Mouse (Mus musculus) neural tube, embryonic 14.5 days (tissue): ENCODE data around the gene 5830473C10Rik. TPM values are rescaled to one million over a fixed set of nuclear protein-coding genes. Genes with fewer than 3 reads are reported as not detected.

Experiments used
- ATAC-seq: fragments of 200-750 bp; cut with Nextera tagmentation; 2 replicates; pipeline ENCODE4 v1.8.0; 2017; ENCODE audit warnings: low read depth, mild to moderate bottlenecking, moderate TSS enrichment, moderate library complexity
- H3K27ac ChIP-seq: fragments of 300-500 bp; sonication (generic); 2 replicates; pipeline ENCODE4 v1.5.1; 2014; ENCODE audit warnings: low read depth, mild to moderate bottlenecking, control low read depth, low read length, moderate library complexity, mixed read lengths
- H3K27me3 ChIP-seq: fragments of 300-500 bp; sonication (generic); 2 replicates; pipeline ENCODE4 v1.6.1; 2014; ENCODE audit warnings: low read length; ENCODE audit not compliant: control insufficient read depth, insufficient read depth
- H3K36me3 ChIP-seq: fragments of 300-500 bp; sonication (generic); 2 replicates; pipeline ENCODE4 v1.6.1; 2014; ENCODE audit warnings: low read length, mixed read lengths; ENCODE audit not compliant: control insufficient read depth, insufficient read depth
- H3K4me1 ChIP-seq: fragments of 300-500 bp; sonication (generic); 2 replicates; pipeline ENCODE4 v1.6.1; 2014; ENCODE audit warnings: low read length; ENCODE audit not compliant: control insufficient read depth, insufficient read depth
- H3K4me2 ChIP-seq: fragments of 300-500 bp; sonication (generic); 2 replicates; pipeline ENCODE4 v1.6.1; 2014; ENCODE audit warnings: mild to moderate bottlenecking, low read depth, low read length, control low read depth
- H3K4me3 ChIP-seq: fragments of 300-500 bp; sonication (generic); 2 replicates; pipeline ENCODE4 v1.5.1; 2014; ENCODE audit warnings: low read depth, low read length, control low read depth, mixed read lengths
- H3K9ac ChIP-seq: fragments of 300-500 bp; sonication (generic); replicated peaks from 2 replicates; pipeline ENCODE4 v1.6.1; 2014; ENCODE audit warnings: low read depth, mild to moderate bottlenecking, control low read depth, low read length, mixed read lengths
- H3K9me3 ChIP-seq: fragments of 300-500 bp; sonication (generic); 2 replicates; pipeline ENCODE4 v1.6.1; 2016; ENCODE audit warnings: low read length; ENCODE audit not compliant: control insufficient read depth
- WGBS: fragments of 180-500 bp; shearing (Covaris S2); extraction: QIAGEN DNeasy Blood & Tissue Kit; methylation state at CpG from one replicate; pipeline ENCODE4 v1.1.7; 2014; 5-methylcytosine and 5-hydroxymethylcytosine counted together
- polyA plus RNA-seq: library from polyadenylated mRNA; unstranded; fragments of >200 nt; fragmentation: Nextera tagmentation; extraction: Ambion mirVana; gene quantifications from 2 replicates; pipeline ENCODE4 v1.2.1, GENCODE M21; 2014

Gene 5830473C10Rik
- polyA plus RNA-seq, 1 experiment from 2014 or later, result not detected

- Histone ChIP-seq H3K9me3 (no peaks in the 10 kb centered on the region), H3K36me3 (no peaks in the 10 kb centered on the region), H3K4me1 (no peaks in the 10 kb centered on the region), H3K27ac (no peak overlapping the region), H3K4me3 (peak overlapping the region; percentile 36), H3K9ac (no peak overlapping the region; the same call in 1 of the 2 replicates), H3K27me3 (no peaks in the 10 kb centered on the region), H3K4me2 (peak overlapping the region; percentile 58)
- 26% methylated on average over 25 of the region's 25 CpGs for WGBS
- peak; percentile 81 for ATAC-seq
Measured at GRCm38 (mm10) chr5:90588708-90589595, 28.0 kb downstream of the 5830473C10Rik start.

DNA sequence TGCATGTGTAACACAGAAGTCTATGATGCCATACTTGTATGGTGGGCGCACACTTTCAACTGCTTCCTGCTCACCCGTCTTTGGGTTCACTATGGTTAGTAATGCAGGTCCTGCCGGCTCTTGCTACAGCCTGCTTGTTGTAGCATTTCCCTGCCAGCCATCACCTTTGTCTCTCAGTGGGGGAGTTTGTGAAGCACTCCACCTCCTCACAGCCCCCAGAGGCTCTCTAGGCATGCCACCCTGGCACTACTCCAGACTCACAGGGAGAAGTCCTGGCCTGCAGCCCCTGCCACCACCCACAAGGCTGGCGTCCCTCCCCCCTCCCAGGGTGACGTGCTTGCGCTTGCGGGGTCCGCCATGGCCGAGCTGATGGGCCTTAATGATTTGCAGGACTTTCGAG is 29.8 kb downstream of the 5830473C10Rik start:
- Histone ChIP-seq H3K4me3 (no peak overlapping the region), H3K36me3 (no peaks in the 10 kb centered on the region), H3K9me3 (no peaks in the 10 kb centered on the region), H3K27me3 (no peaks in the 10 kb centered on the region), H3K9ac (no peak overlapping the region), H3K4me1 (no peaks in the 10 kb centered on the region), H3K27ac (no peak overlapping the region), H3K4me2 (no peak overlapping the region)
- WGBS, result 89% methylated on average over 10 of the region's 10 CpGs
- ATAC-seq, result no peak

DNA sequence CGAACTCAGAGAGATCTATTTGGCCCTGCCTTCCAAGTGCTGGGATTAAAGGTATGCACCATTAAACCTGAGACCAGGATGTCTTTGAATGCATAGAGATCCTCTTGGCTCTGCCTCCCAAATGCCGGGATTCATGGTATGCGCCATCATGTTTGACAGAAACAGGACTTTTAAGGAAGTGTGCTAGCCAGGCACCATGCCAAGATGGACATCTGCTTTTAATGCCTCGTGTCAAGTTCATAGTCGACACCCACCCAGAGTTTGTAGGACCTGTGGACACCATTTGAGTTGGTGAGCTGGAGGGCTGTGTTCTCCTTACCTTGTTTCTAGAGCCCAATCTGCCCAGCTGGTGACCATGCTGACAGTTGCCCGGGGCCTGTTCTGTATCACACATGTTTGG is 31.0 kb downstream of the 5830473C10Rik start:
- H3K27ac ChIP-seq, result no peak overlapping the region
- no peaks in the 10 kb centered on the region for H3K27me3 ChIP-seq
- no peak overlapping the region for H3K4me2 ChIP-seq
- no peak overlapping the region for H3K9ac ChIP-seq
- no peak for ATAC-seq
- no peak overlapping the region for H3K4me3 ChIP-seq
- no peaks in the 10 kb centered on the region for H3K9me3 ChIP-seq
- H3K4me1 ChIP-seq, result no peaks in the 10 kb centered on the region
- no peaks in the 10 kb centered on the region for H3K36me3 ChIP-seq
- WGBS, result 88% methylated on average over 6 of the region's 6 CpGs

DNA sequence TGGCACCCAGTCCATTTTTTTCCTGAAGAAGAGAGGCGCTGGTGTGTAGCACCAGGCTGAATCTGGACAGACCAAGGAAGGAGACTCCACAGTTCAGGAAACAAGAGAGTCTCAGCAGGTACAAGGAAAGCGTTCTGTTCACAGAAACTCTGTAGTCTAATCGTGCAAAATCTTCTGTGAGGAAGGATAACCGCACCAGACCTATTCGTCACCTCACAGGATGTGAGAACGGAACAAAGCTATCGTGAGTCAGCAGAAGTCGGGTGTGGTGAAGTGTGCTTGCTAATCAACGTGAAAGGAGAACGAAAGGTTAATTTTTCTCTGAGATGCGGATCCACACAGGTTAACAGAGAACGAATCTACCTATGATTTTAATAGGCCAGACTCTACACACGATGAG is 34.0 kb downstream of the 5830473C10Rik start:
- Histone ChIP-seq H3K36me3 (no peaks in the 10 kb centered on the region), H3K4me3 (no peak overlapping the region), H3K27me3 (no peaks in the 10 kb centered on the region), H3K9ac (no peak overlapping the region), H3K27ac (no peak overlapping the region), H3K9me3 (no peaks in the 10 kb centered on the region), H3K4me2 (no peak overlapping the region), H3K4me1 (no peaks in the 10 kb centered on the region)
- 92% methylated on average over 13 of the region's 13 CpGs for WGBS
- no peak for ATAC-seq

DNA sequence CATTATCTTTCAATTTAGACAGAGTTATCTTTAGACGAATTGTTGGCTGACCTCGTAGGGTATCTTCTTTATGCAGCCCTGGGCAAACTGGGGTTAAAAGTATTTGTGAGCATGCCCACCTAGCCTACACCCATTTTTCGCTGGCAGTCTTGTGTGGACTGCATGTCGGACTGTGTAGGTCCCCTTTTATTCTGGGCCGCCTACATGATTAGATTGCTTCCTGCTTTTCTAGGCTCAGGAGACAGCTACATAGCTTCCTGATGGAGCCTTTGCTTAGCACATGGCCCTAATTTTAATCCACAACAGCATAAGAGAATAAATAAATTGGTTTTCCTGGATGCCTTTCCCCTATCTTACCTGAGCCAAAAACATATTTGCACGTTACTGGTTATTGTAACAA is 35.2 kb downstream of the 5830473C10Rik start:
- no peak for ATAC-seq
- Histone ChIP-seq H3K36me3 (no peaks in the 10 kb centered on the region), H3K4me3 (no peak overlapping the region), H3K27ac (no peak overlapping the region), H3K9me3 (no peaks in the 10 kb centered on the region), H3K4me2 (no peak overlapping the region), H3K9ac (no peak overlapping the region), H3K27me3 (no peaks in the 10 kb centered on the region), H3K4me1 (no peaks in the 10 kb centered on the region)
- 88% methylated on average over 6 of the region's 6 CpGs for WGBS

- no peaks in the 10 kb centered on the region for H3K36me3 ChIP-seq
- WGBS, result 25% methylated on average over 6 of the region's 6 CpGs
- no peaks in the 10 kb centered on the region for H3K27me3 ChIP-seq
- no peak overlapping the region for H3K9ac ChIP-seq
- H3K9me3 ChIP-seq, result no peaks in the 10 kb centered on the region
- H3K4me2 ChIP-seq, result no peak overlapping the region
- H3K4me1 ChIP-seq, result no peaks in the 10 kb centered on the region
- no peak overlapping the region for H3K4me3 ChIP-seq
- no peak overlapping the region for H3K27ac ChIP-seq
- peak; percentile 54; the same call in 1 of the 2 replicates for ATAC-seq
Measured at GRCm38 (mm10) chr5:90601469-90601868, 40.6 kb downstream of the 5830473C10Rik start.

GRCm38 (mm10) chr5:90603407-90603923 is 42.6 kb downstream of the 5830473C10Rik start:
- Histone ChIP-seq H3K9me3 (no peaks in the 10 kb centered on the region), H3K4me3 (no peak overlapping the region), H3K27me3 (no peaks in the 10 kb centered on the region), H3K36me3 (no peaks in the 10 kb centered on the region), H3K27ac (no peak overlapping the region), H3K4me1 (no peaks in the 10 kb centered on the region), H3K4me2 (no peak overlapping the region), H3K9ac (no peak overlapping the region)
- 69% methylated on average over 13 of the region's 13 CpGs for WGBS
- no peak for ATAC-seq

DNA sequence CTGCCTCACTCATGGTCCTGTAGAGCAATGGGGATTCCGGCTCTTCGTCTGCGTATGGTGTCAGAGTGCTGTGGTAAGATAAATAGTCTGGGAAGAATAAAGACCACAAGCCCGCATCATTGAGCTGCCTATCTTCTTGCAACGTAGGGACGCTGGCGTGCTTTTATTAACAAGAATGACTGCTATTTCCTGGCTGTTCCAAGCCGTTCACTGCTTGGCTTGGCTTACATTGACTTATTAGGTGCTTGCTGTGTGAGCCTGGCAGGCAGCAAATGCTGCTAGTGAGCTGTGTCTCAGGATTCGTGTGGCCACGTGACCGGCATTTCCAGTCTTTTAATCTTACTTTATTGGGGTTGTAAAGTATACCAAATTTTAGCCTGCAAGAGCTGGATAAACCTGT is 48.0 kb downstream of the 5830473C10Rik start:
- Histone ChIP-seq H3K4me2 (no peak overlapping the region), H3K9me3 (no peaks in the 10 kb centered on the region), H3K27me3 (no peaks in the 10 kb centered on the region), H3K9ac (no peak overlapping the region), H3K36me3 (no peaks in the 10 kb centered on the region), H3K4me1 (no peaks in the 10 kb centered on the region), H3K27ac (no peak overlapping the region), H3K4me3 (no peak overlapping the region)
- ATAC-seq, result no peak
- 62% methylated on average over 11 of the region's 11 CpGs for WGBS

DNA sequence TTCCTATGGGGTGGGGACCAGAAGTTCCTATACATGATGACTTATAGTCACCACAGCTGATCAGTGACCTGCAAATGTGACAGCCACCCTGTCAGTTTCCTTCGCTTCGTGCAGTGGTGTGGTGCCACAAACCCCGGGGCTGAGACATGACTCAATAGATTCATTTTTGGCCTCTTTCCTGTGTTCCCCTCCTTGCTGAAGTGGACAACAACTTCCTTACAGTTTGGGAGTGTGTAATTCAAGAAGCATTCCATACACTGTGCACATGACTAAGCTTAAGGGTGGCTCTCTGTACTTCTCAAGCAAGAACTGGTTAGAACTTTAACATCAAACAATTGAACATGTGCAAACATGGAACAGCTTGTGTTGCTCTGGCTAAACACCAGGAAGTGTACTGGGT is 50.5 kb downstream of the 5830473C10Rik start:
- no peak for ATAC-seq
- H3K9ac ChIP-seq, result no peak overlapping the region
- H3K4me3 ChIP-seq, result no peak overlapping the region
- no peaks in the 10 kb centered on the region for H3K36me3 ChIP-seq
- 87% methylated on average over 3 of the region's 3 CpGs for WGBS
- H3K27me3 ChIP-seq, result no peaks in the 10 kb centered on the region
- H3K4me1 ChIP-seq, result no peaks in the 10 kb centered on the region
- H3K4me2 ChIP-seq, result no peak overlapping the region
- no peaks in the 10 kb centered on the region for H3K9me3 ChIP-seq
- H3K27ac ChIP-seq, result no peak overlapping the region
